Mouse (Mus musculus): ENCODE results near the gene Zfp652.

GRCm38 (mm10) chr11:95737811-95738210 lies 25.3 kb downstream of the Zfp652 start:
- TF ChIP-seq CTCF (IDR thresholded peaks at IDR 0.05) (no peak), POLR2A (IDR thresholded peaks at IDR 0.05; ENCODE audit: insufficient read depth, low read depth, low read length) (no peak)

Data from heart, adult 2 months (tissue).